Mouse (Mus musculus): ENCODE measurements around the gene Tesmin. TPM values are rescaled to one million over a fixed set of nuclear protein-coding genes. Genes with fewer than 3 reads are reported as not detected.

Tesmin gene
- polyA plus RNA-seq, 1 experiment = 0.36 TPM

- no peak for DNase-seq (ENCODE audit: low read depth)
- TF ChIP-seq CTCF (IDR thresholded peaks at IDR 0.05; ENCODE audit: borderline replicate concordance, extremely low read depth, insufficient read depth, insufficient read length) (no peak), POLR2A (IDR thresholded peaks at IDR 0.05; ENCODE audit: borderline replicate concordance, extremely low read depth, insufficient read depth, insufficient read length, poor library complexity, severe bottlenecking) (no peak)
Observed at GRCm38 (mm10) chr19:3428057-3428830, 39.6 kb downstream of the Tesmin start.

GRCm38 (mm10) chr19:3429156-3429816, 40.6 kb downstream of the Tesmin start:
- peak; percentile 76 for DNase-seq (ENCODE audit: low read depth)
- TF ChIP-seq CTCF (IDR thresholded peaks at IDR 0.05; ENCODE audit: borderline replicate concordance, extremely low read depth, insufficient read depth, insufficient read length) (no peak), POLR2A (IDR thresholded peaks at IDR 0.05; ENCODE audit: borderline replicate concordance, extremely low read depth, insufficient read depth, insufficient read length, poor library complexity, severe bottlenecking) (no peak)

- DNase-seq (ENCODE audit: low read depth) = no peak
- TF ChIP-seq CTCF (IDR thresholded peaks at IDR 0.05; ENCODE audit: borderline replicate concordance, extremely low read depth, insufficient read depth, insufficient read length) (no peak), POLR2A (IDR thresholded peaks at IDR 0.05; ENCODE audit: borderline replicate concordance, extremely low read depth, insufficient read depth, insufficient read length, poor library complexity, severe bottlenecking) (no peak)
Observed at GRCm38 (mm10) chr19:3431066-3431465, 42.4 kb downstream of the Tesmin start.

GRCm38 (mm10) chr19:3431969-3432368, 43.3 kb downstream of the Tesmin start:
- DNase-seq (ENCODE audit: low read depth) = no peak

GRCm38 (mm10) chr19:3434124-3434523, 45.5 kb downstream of the Tesmin start:
- no peak for DNase-seq (ENCODE audit: low read depth)
- no peak for TF ChIP-seq CTCF (IDR thresholded peaks at IDR 0.05; ENCODE audit: borderline replicate concordance, extremely low read depth, insufficient read depth, insufficient read length)
- no peak for TF ChIP-seq POLR2A (IDR thresholded peaks at IDR 0.05; ENCODE audit: borderline replicate concordance, extremely low read depth, insufficient read depth, insufficient read length, poor library complexity, severe bottlenecking)

More at GRCm38 (mm10) chr19:3431969-3432368, 43.3 kb downstream of the Tesmin start:
- no peak for TF ChIP-seq CTCF (IDR thresholded peaks at IDR 0.05; ENCODE audit: borderline replicate concordance, extremely low read depth, insufficient read depth, insufficient read length)
- TF ChIP-seq POLR2A (IDR thresholded peaks at IDR 0.05; ENCODE audit: borderline replicate concordance, extremely low read depth, insufficient read depth, insufficient read length, poor library complexity, severe bottlenecking) = no peak

GRCm38 (mm10) chr19:3434641-3435040, 46.0 kb downstream of the Tesmin start:
- DNase-seq (ENCODE audit: low read depth) = no peak
- no peak for TF ChIP-seq CTCF (IDR thresholded peaks at IDR 0.05; ENCODE audit: borderline replicate concordance, extremely low read depth, insufficient read depth, insufficient read length)
- no peak for TF ChIP-seq POLR2A (IDR thresholded peaks at IDR 0.05; ENCODE audit: borderline replicate concordance, extremely low read depth, insufficient read depth, insufficient read length, poor library complexity, severe bottlenecking)

GRCm38 (mm10) chr19:3435824-3436223, 47.2 kb downstream of the Tesmin start:
- no peak for TF ChIP-seq POLR2A (IDR thresholded peaks at IDR 0.05; ENCODE audit: borderline replicate concordance, extremely low read depth, insufficient read depth, insufficient read length, poor library complexity, severe bottlenecking)
- no peak for DNase-seq (ENCODE audit: low read depth)

GRCm38 (mm10) chr19:3436840-3437239, 48.2 kb downstream of the Tesmin start:
- no peak for DNase-seq (ENCODE audit: low read depth)
- no peak for TF ChIP-seq POLR2A (IDR thresholded peaks at IDR 0.05; ENCODE audit: borderline replicate concordance, extremely low read depth, insufficient read depth, insufficient read length, poor library complexity, severe bottlenecking)
- TF ChIP-seq CTCF (IDR thresholded peaks at IDR 0.05; ENCODE audit: borderline replicate concordance, extremely low read depth, insufficient read depth, insufficient read length) = peak; percentile 54

- TF ChIP-seq POLR2A (IDR thresholded peaks at IDR 0.05; ENCODE audit: borderline replicate concordance, extremely low read depth, insufficient read depth, insufficient read length, poor library complexity, severe bottlenecking) (no peak), CTCF (IDR thresholded peaks at IDR 0.05; ENCODE audit: borderline replicate concordance, extremely low read depth, insufficient read depth, insufficient read length) (peak; percentile 18; the same call in 1 of the 2 replicates)
- DNase-seq (ENCODE audit: low read depth) = no peak
Observed at GRCm38 (mm10) chr19:3437980-3438379, 49.3 kb downstream of the Tesmin start.

GRCm38 (mm10) chr19:3440667-3441066, 52.0 kb downstream of the Tesmin start:
- no peak for DNase-seq (ENCODE audit: low read depth)
- TF ChIP-seq POLR2A (IDR thresholded peaks at IDR 0.05; ENCODE audit: borderline replicate concordance, extremely low read depth, insufficient read depth, insufficient read length, poor library complexity, severe bottlenecking) = no peak
- no peak for TF ChIP-seq CTCF (IDR thresholded peaks at IDR 0.05; ENCODE audit: borderline replicate concordance, extremely low read depth, insufficient read depth, insufficient read length)

- DNase-seq (ENCODE audit: low read depth) = peak; percentile 87
- TF ChIP-seq POLR2A (IDR thresholded peaks at IDR 0.05; ENCODE audit: borderline replicate concordance, extremely low read depth, insufficient read depth, insufficient read length, poor library complexity, severe bottlenecking) (no peak), CTCF (IDR thresholded peaks at IDR 0.05; ENCODE audit: borderline replicate concordance, extremely low read depth, insufficient read depth, insufficient read length) (no peak)
Observed at GRCm38 (mm10) chr19:3441092-3441491, 52.4 kb downstream of the Tesmin start.

GRCm38 (mm10) chr19:3447348-3447747, 58.7 kb downstream of the Tesmin start:
- DNase-seq (ENCODE audit: low read depth) = no peak
- peak; percentile 10; the same call in 1 of the 2 replicates for TF ChIP-seq CTCF (IDR thresholded peaks at IDR 0.05; ENCODE audit: borderline replicate concordance, extremely low read depth, insufficient read depth, insufficient read length)
- no peak for TF ChIP-seq POLR2A (IDR thresholded peaks at IDR 0.05; ENCODE audit: borderline replicate concordance, extremely low read depth, insufficient read depth, insufficient read length, poor library complexity, severe bottlenecking)
